Mouse (Mus musculus) spleen, adult 2 months (tissue): Measurements from ENCODE around the gene Bhlha9.

Experiments used
- CTCF ChIP-seq: fragments of 200-500 bp; IDR thresholded peaks from 2 replicates; pipeline ENCODE4 v1.5.1; 2011; ENCODE audit warnings: mild to moderate bottlenecking, inconsistent platforms; ENCODE audit not compliant: insufficient read depth, insufficient read length, insufficient replicate concordance; ENCODE audit errors: extremely low read depth
- POLR2A ChIP-seq: fragments of 200-500 bp; IDR thresholded peaks from 2 replicates; pipeline ENCODE4 v1.6.1; 2011; ENCODE audit warnings: low read depth, low read length, inconsistent platforms

DNA sequence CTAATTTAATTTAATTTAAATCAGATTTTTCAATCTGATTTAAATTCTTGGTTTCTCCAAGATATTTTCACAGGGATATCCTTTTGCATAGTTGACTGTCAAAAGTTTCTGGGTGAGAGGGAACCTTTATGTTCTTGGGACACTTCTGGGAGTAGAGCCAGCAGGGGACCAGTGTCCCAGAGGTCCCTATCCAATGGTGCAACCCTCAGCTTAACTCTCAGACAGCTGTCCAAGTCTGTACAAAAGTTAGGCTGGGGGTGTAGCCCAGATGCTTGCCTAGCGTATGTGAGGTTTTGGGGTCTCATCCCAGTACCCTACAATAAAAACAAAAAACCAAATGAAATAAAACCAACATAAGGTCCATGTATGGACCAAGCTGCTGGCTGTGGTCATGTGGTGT, 35.8 kb downstream of the Bhlha9 start:
- TF ChIP-seq CTCF (no peak), POLR2A (no peak)
